Mouse (Mus musculus): ENCODE measurements around the gene Ccsap.

GRCm38 (mm10) chr8:123896774-123897173 lies 36.8 kb upstream of the Ccsap start:
- TF ChIP-seq CTCF (IDR thresholded peaks at IDR 0.05; ENCODE audit: low read depth), result no peak
- TF ChIP-seq EP300 (IDR thresholded peaks at IDR 0.05; ENCODE audit: low read depth), result no peak
